Mouse (Mus musculus) bone marrow, adult 2 months (tissue): ENCODE data around the gene Drc1.

Source experiments
- CTCF ChIP-seq: fragments of 200-500 bp; IDR thresholded peaks from 2 replicates; pipeline ENCODE4 v1.5.1; 2011; ENCODE audit warnings: low read length, control low read depth; ENCODE audit not compliant: control insufficient read depth, insufficient read depth
- POLR2A ChIP-seq: fragments of 200-500 bp; IDR thresholded peaks from 2 replicates; pipeline ENCODE4 v1.6.1; 2011; ENCODE audit warnings: low read depth, mild to moderate bottlenecking, control low read depth, low read length, borderline replicate concordance; ENCODE audit not compliant: control insufficient read depth

DNA sequence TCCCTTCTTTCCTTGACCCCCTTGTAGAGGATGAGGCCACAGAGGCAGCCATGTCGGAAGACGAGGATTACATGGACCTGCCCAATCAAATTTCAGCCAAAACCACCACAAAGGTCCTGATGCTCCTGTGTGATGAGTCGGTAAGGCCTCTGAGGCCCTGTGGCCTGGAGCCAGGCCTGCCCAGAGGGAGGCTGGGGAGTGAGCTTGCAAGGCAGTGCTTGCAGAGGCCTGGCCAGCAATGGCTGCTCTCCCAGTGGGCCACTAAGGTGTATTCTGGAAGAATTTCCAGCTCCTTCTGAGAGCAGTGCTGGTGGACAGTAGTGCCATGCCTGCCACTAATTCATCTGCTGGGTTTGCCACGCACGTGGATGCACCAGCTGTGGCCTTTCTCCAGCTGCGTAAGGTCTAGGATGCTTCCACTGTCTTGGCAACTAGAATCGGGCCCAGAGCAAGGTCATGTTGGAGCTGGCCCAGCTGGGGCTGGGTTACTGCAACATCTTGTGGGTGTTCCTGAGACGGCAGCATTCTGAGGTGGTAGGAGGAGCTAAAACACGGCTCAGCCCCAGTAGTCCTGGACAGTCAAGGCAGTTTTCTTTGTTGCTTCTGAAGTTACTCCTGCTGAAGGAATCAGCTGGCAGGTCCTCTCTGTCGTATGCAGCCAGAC, 77.4 kb downstream of the Drc1 start:
- TF ChIP-seq POLR2A (no peak), CTCF (no peak)
